Mouse (Mus musculus): Measurements from ENCODE around the gene Sowaha. TPM values are rescaled to one million over a fixed set of nuclear protein-coding genes. Genes with fewer than 3 reads are reported as not detected.

Gene Sowaha
- polyA plus RNA-seq, 1 experiment: 1.1 TPM

DNA sequence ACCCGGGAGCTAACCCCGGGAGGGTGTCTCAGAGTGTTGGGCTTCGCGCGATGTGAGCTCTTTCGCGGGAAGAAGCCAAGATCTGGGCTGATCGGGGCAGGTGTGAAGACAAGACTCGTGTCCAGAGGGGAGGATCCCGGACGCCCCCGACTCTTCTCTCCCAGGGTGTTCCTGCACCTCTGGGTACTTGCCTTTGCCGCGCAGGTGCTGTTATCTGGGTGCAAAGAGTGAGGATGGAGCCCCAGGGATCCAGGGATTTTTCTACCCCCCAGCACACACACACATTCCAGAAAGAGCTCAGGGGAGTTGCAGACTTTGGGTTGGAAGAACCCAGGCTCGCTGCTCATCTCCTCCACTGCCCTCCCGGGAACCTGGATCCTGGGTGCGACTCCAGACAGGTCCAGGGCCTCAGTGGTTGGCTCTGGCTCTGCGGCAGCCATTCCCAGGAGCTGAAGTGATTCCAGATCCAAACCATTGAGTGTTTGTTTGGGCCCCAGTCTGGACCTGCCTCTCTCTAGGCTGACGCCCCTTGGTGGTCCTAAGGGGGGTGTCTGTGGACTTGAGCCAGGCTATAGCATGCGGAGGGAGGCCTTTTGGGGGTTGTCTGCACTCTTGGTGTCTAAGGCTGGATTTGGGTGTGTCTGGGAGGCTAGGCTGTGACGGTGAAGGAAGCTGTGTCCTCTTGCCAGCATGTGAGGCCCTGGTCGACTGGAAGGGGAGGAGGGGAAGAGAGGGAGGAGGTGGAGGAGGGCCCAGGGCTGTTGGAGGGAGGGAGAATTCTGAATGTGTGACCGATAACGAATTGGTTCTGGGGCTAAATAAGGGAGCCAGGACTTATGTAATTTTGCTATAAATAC lies 40.3 kb upstream of the Sowaha start:
- no peak for TF ChIP-seq POLR2A (IDR thresholded peaks at IDR 0.05; ENCODE audit: borderline replicate concordance, extremely low read depth, insufficient read depth, insufficient read length, poor library complexity, severe bottlenecking)
- no peak for TF ChIP-seq CTCF (IDR thresholded peaks at IDR 0.05; ENCODE audit: borderline replicate concordance, extremely low read depth, insufficient read depth, insufficient read length)
- peak; percentile 68 for DNase-seq (ENCODE audit: low read depth)

DNA sequence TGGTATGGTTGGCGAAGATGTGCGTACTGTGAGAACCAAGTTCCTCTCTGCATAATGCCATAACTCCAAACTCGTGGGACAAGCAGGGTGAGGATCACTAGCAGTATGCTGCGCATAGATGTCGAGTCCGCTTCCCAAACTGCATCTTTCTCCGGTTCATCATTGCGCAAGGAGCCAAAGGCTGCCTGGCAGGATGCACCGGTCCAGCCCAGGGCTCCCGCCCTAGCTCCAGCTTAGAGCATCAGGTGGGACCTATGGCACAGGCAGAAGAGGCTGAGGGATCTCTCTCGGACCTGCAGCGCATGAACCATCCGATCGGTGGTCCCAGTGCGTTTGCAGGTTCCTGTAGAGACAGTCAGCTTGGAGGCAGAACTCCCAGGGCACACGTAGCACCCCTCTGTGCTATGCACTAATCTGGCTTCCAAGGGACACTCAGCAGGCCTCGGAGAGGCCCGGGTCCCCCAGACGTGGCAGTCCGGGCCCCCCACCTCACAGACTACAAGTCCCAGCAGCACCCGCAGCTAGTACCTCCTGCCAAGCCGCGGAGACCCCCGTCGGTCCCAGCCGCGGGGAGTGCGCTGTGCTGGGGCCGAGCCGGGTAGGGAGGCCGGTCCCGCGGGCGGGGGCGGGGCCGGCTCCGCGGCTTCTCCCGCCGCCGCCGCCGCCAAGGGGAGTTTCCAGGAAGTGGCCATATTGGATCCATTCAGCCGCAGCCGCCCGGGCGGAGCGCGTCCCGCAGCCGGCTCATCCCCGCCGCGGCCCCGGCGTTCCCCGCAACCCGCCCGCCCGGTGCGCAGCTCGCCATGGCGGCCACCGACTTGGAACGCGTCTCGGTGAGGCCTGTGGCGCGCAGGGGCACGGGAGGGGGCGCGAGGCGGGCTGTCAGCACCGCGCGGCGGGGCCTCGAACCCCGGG lies 39.4 kb upstream of the Sowaha start, which contains the start of gene Sept8:
Gene Sept8, plus strand, starts transcription at position 51 of the 915 bp plus-strand sequence.
- no peak for TF ChIP-seq CTCF (IDR thresholded peaks at IDR 0.05; ENCODE audit: borderline replicate concordance, extremely low read depth, insufficient read depth, insufficient read length)
- TF ChIP-seq POLR2A (IDR thresholded peaks at IDR 0.05; ENCODE audit: borderline replicate concordance, extremely low read depth, insufficient read depth, insufficient read length, poor library complexity, severe bottlenecking): peak; percentile 39; the same call in 1 of the 2 replicates
- peak; percentile 81 for DNase-seq (ENCODE audit: low read depth)

DNA sequence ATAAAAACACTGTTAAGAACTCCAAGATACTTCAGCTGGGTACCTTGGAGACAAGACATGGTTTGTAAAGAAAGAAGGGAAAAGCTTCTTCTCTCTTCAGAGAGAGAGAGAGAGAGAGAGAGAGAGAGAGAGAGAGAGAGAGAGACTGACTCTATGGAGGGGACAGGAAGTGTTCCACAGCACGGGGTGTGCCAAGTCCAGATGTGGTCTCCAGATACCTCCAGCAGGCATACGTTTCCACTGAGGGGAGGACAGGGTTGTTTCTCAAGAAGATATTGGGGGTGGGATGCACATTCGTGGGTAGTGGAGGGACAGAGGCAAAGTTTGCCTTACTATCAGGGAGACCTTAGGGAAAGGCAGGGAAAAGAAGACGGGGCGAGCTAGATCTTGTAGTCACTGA lies 38.7 kb upstream of the Sowaha start:
- no peak for DNase-seq (ENCODE audit: low read depth)
- no peak for TF ChIP-seq POLR2A (IDR thresholded peaks at IDR 0.05; ENCODE audit: borderline replicate concordance, extremely low read depth, insufficient read depth, insufficient read length, poor library complexity, severe bottlenecking)
- no peak for TF ChIP-seq CTCF (IDR thresholded peaks at IDR 0.05; ENCODE audit: borderline replicate concordance, extremely low read depth, insufficient read depth, insufficient read length)

- no peak for TF ChIP-seq CTCF (IDR thresholded peaks at IDR 0.05; ENCODE audit: borderline replicate concordance, extremely low read depth, insufficient read depth, insufficient read length)
- no peak for TF ChIP-seq POLR2A (IDR thresholded peaks at IDR 0.05; ENCODE audit: borderline replicate concordance, extremely low read depth, insufficient read depth, insufficient read length, poor library complexity, severe bottlenecking)
- DNase-seq (ENCODE audit: low read depth): no peak
Observed at GRCm38 (mm10) chr11:53516775-53517627, 36.9 kb upstream of the Sowaha start.

- peak; percentile 56 for DNase-seq (ENCODE audit: low read depth)
Observed at GRCm38 (mm10) chr11:53510351-53510750, 30.3 kb upstream of the Sowaha start.

DNA sequence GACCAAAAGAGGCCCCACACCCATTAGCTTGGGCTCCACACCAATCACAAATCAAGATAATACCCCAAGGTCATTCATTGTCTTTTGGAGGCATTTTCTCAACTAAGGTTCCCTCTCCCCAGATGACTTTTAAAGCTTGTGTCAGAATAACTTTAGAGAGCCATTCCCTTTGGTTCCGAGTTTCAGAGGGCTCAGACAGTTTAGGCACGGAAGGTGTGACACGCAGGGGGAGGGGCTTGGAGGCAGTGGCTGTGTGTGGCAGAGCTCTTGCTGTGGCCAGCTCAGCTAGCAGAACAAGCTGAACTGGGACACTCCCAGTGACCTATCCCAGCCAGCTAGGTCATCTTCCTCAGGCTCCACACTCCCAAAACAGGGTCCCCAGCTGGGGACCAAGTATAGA lies 28.5 kb upstream of the Sowaha start:
- DNase-seq (ENCODE audit: low read depth): no peak
- TF ChIP-seq CTCF (IDR thresholded peaks at IDR 0.05; ENCODE audit: borderline replicate concordance, extremely low read depth, insufficient read depth, insufficient read length): no peak
- TF ChIP-seq POLR2A (IDR thresholded peaks at IDR 0.05; ENCODE audit: borderline replicate concordance, extremely low read depth, insufficient read depth, insufficient read length, poor library complexity, severe bottlenecking): no peak

More at GRCm38 (mm10) chr11:53510351-53510750, 30.3 kb upstream of the Sowaha start:
- TF ChIP-seq POLR2A (IDR thresholded peaks at IDR 0.05; ENCODE audit: borderline replicate concordance, extremely low read depth, insufficient read depth, insufficient read length, poor library complexity, severe bottlenecking): no peak
- TF ChIP-seq CTCF (IDR thresholded peaks at IDR 0.05; ENCODE audit: borderline replicate concordance, extremely low read depth, insufficient read depth, insufficient read length): no peak

GRCm38 (mm10) chr11:53508152-53508551 lies 28.1 kb upstream of the Sowaha start:
- TF ChIP-seq CTCF (IDR thresholded peaks at IDR 0.05; ENCODE audit: borderline replicate concordance, extremely low read depth, insufficient read depth, insufficient read length) (no peak), POLR2A (IDR thresholded peaks at IDR 0.05; ENCODE audit: borderline replicate concordance, extremely low read depth, insufficient read depth, insufficient read length, poor library complexity, severe bottlenecking) (no peak)
- DNase-seq (ENCODE audit: low read depth): peak; percentile 9

GRCm38 (mm10) chr11:53507098-53507805 lies 27.2 kb upstream of the Sowaha start:
- no peak for DNase-seq (ENCODE audit: low read depth)

GRCm38 (mm10) chr11:53505026-53505663 lies 25.1 kb upstream of the Sowaha start:
- DNase-seq (ENCODE audit: low read depth): peak; percentile 83
- no peak for TF ChIP-seq CTCF (IDR thresholded peaks at IDR 0.05; ENCODE audit: borderline replicate concordance, extremely low read depth, insufficient read depth, insufficient read length)
- no peak for TF ChIP-seq POLR2A (IDR thresholded peaks at IDR 0.05; ENCODE audit: borderline replicate concordance, extremely low read depth, insufficient read depth, insufficient read length, poor library complexity, severe bottlenecking)

More at GRCm38 (mm10) chr11:53507098-53507805, 27.2 kb upstream of the Sowaha start:
- TF ChIP-seq CTCF (IDR thresholded peaks at IDR 0.05; ENCODE audit: borderline replicate concordance, extremely low read depth, insufficient read depth, insufficient read length) (no peak), POLR2A (IDR thresholded peaks at IDR 0.05; ENCODE audit: borderline replicate concordance, extremely low read depth, insufficient read depth, insufficient read length, poor library complexity, severe bottlenecking) (no peak)
